Mouse (Mus musculus) embryo, embryonic 10 days (tissue): ENCODE measurements around the gene Rex2.
"Not testable (repeated sequence)": the region's sequence is repeated elsewhere in the genome, so short reads cannot be mapped to it uniquely, and the experiment has no call there.

Source experiments
- DNase-seq: peaks from one replicate; pipeline ENCODE4 v3.0.0-alpha.2; 2015; ENCODE audit warnings: low spot score

Rex2 gene

GRCm38 (mm10) chr4:147021550-147021949 is at the start of gene Rex2:
TSS of gene Rex2 (plus strand) at chr4:147021850.
- DNase-seq, result not testable (repeated sequence)

DNA sequence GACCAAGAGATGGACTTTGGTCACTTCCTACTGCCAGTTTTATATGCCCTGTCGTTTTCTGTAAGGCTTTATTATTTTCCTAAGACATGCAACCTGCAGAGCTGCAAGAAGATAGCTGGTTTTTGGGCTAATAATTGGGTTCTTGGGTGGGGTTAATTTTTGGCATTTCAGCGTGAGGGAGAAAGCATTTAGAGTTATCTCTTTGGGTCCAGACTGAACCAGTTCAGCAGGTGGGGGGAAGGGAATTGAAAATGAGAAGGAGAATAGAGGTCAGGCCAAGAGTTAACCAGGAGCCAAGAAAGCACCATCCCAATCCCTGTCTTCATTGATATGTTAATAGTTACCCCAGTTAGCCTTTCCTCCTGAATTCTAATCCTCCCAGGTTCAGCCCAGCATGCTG is 45.1 kb upstream of the Rex2 start:
- not testable (repeated sequence) for DNase-seq

DNA sequence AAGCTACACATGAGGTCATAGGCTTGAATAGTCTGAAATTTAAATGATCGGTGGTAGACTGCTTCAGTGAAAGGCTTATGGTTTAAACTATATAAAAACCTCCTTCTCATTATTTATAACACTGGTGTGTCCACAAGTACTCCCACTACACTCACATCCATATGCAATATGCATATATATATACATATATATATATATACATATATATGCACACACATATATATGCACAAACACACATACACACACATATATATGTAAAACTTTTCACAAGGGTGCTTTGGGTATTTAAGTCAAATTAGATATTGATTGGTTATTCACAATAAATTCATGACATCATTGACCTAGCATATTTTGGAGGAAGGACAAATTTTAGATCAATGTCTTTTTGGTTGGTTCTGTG is 3.2 kb upstream of the Rex2 start:
- not testable (repeated sequence) for DNase-seq

DNA sequence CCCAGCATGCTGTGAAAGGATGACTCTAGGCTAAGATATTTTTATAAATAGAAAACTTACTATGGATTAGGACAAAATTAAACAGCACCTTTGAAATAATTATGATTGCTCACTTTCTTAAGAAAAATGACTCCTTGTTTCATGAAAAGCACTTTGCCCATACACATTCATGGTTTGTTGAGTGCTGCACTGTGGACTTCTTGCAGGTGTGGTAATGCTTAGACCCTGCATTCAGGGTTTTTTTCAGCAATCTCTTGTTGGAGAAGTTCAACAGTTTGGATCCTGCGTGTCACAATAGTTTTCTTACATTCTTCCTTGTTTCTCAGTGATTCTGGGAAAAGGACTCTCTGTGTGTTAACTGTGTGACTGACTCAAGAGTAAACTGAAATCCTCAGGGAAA is 4.7 kb downstream of the Rex2 start:
- DNase-seq, result not testable (repeated sequence)

- not testable (repeated sequence) for DNase-seq
Observed at GRCm38 (mm10) chr4:147031308-147032036, 9.8 kb downstream of the Rex2 start.

DNA sequence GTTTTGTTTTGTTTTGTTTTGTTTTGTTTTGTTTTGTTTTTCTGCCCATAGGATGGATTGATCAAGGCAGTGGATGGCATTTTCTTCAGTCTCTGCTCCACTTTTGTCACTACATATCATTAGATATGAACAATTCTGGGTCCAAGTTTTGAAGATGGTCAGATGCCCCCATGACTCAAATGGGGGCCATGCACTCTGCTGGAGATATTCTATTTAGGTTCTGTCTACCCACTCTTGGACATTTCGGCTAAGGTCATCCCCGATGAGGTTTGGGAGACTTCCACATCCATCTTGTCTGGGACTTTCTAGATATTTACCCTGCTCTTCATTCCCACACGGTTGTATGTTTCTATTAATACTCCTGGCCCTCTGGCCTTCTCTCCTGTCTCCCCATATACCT is 42.1 kb downstream of the Rex2 start:
- DNase-seq, result not testable (repeated sequence)

DNA sequence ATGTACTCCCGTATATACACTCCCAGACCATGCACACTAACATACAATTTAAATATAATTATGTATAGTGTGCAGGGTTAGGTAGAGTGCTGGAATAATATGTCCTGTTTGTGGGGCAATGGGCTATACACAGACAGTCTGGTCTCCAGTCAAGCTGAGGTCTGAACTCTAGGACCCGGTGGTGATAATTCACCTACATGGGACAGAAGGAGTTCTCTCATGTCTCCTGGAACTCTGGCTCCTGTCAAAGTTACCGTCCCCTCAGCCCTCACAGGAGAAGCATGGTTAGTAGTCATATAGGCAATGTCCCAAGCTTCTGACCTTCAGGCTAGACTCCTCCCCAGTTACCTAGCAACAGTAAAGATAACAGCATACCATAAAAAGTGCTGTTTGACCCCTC is 44.2 kb downstream of the Rex2 start:
- DNase-seq, result not testable (repeated sequence)

GRCm38 (mm10) chr4:147066380-147066779 is 44.7 kb downstream of the Rex2 start:
- not testable (repeated sequence) for DNase-seq

GRCm38 (mm10) chr4:147095641-147096040 is 74.0 kb downstream of the Rex2 start:
- not testable (repeated sequence) for DNase-seq

- peak; percentile 20 for DNase-seq
Observed at GRCm38 (mm10) chr4:147101666-147102626, 80.3 kb downstream of the Rex2 start.

- DNase-seq, result not testable (repeated sequence)
Observed at GRCm38 (mm10) chr4:147103814-147104213, 82.2 kb downstream of the Rex2 start.
